Mouse (Mus musculus) embryonic facial prominence, embryonic 13.5 days (tissue): ENCODE measurements around the gene Zc2hc1c. TPM values are rescaled to one million over a fixed set of nuclear protein-coding genes. Genes with fewer than 3 reads are reported as not detected.

ENCODE experiments used
- ATAC-seq: fragments of 200-750 bp; cut with Nextera tagmentation; 2 replicates; pipeline ENCODE4 v1.8.0; 2017; ENCODE audit warnings: low read depth; ENCODE audit not compliant: insufficient number of reproducible peaks, insufficient read depth, low FRiP score, low TSS enrichment
- H3K27ac ChIP-seq: fragments of 300-500 bp; sonication (generic); 2 replicates; pipeline ENCODE4 v1.5.1; 2015; ENCODE audit warnings: moderate library complexity, mild to moderate bottlenecking, inconsistent platforms
- H3K27me3 ChIP-seq: fragments of 300-500 bp; sonication (generic); 2 replicates; pipeline ENCODE4 v1.6.1; 2015; ENCODE audit warnings: mild to moderate bottlenecking, inconsistent platforms
- H3K36me3 ChIP-seq: fragments of 300-500 bp; sonication (generic); 2 replicates; pipeline ENCODE4 v1.6.1; 2015; ENCODE audit warnings: mild to moderate bottlenecking, inconsistent platforms
- H3K4me1 ChIP-seq: fragments of 300-500 bp; sonication (generic); 2 replicates; pipeline ENCODE4 v1.6.1; 2015; ENCODE audit warnings: inconsistent platforms
- H3K4me2 ChIP-seq: fragments of 300-500 bp; sonication (generic); 2 replicates; pipeline ENCODE4 v1.6.1; 2015; ENCODE audit warnings: moderate library complexity, mild to moderate bottlenecking, inconsistent platforms
- H3K4me3 ChIP-seq: fragments of 300-500 bp; sonication (generic); 2 replicates; pipeline ENCODE4 v1.5.1; 2015; ENCODE audit warnings: mild to moderate bottlenecking, inconsistent platforms
- H3K9ac ChIP-seq: fragments of 300-500 bp; sonication (generic); 2 replicates; pipeline ENCODE4 v1.6.1; 2015; ENCODE audit warnings: mild to moderate bottlenecking, inconsistent platforms
- H3K9me3 ChIP-seq: fragments of 300-500 bp; sonication (generic); 2 replicates; pipeline ENCODE4 v1.6.1; 2016; ENCODE audit warnings: inconsistent platforms
- WGBS: fragments of 180-500 bp; shearing (Covaris S2); methylation state at CpG from one replicate; pipeline ENCODE4 v1.1.7; 2015; ENCODE audit warnings: mixed read lengths; 5-methylcytosine and 5-hydroxymethylcytosine counted together
- polyA plus RNA-seq: library from polyadenylated mRNA; unstranded; fragments of >200 nt; fragmentation: Nextera tagmentation; extraction: Ambion mirVana; gene quantifications from 2 replicates; pipeline ENCODE4 v1.2.1, GENCODE M21; 2015

Zc2hc1c gene
- polyA plus RNA-seq, 1 experiment from 2014 or later, result 0.87 TPM

DNA sequence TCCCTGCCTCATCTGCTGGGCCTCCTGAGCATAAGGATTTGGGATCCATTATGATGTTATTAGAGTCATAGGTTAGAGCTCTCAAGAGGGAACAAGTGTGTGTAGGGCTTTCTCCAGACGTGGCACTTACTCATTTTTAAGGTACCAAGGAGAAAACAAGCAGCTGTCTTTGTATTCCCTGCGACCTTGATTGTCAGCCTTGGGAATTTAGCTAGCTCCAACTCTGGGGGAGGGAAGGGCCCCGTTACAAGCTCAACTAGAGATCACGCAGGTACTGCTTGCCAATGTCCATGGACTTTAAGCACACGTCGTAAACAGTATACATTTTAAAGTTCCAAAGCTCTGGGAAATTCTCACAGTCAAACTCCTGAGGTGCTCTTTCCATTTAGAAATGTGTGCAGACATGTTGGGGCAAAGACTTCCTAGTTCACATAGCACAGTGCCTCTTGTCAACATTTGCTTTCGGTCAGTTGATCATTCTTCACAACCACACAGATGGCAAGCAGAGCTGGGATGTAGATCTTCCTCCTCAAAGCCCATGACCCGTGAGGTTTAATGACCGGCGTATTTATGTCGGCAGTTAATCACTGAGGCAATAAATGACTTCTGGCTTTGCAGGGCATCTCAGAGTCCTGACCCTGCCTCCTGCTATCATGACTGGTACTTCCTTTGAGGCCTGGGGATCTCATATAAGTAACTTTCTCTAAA lies 9.9 kb downstream of the Zc2hc1c start:
- H3K4me3 ChIP-seq, result no peak overlapping the region
- no peak overlapping the region for H3K4me2 ChIP-seq
- H3K4me1 ChIP-seq, result peaks cover 14% of the 10 kb centered on the region; the same call in 1 of the 2 replicates
- H3K36me3 ChIP-seq, result peaks cover 42% of the 10 kb centered on the region
- 77% methylated on average over 11 of the region's 11 CpGs for WGBS
- H3K27me3 ChIP-seq, result no peaks in the 10 kb centered on the region
- peaks cover 11% of the 10 kb centered on the region for H3K9me3 ChIP-seq
- ATAC-seq, result no peak
- H3K9ac ChIP-seq, result no peak overlapping the region
- H3K27ac ChIP-seq, result no peak overlapping the region

- no peak overlapping the region for H3K9ac ChIP-seq
- ATAC-seq, result no peak
- no peak overlapping the region for H3K4me2 ChIP-seq
- no peaks in the 10 kb centered on the region for H3K27me3 ChIP-seq
- H3K9me3 ChIP-seq, result peaks cover 10% of the 10 kb centered on the region
- H3K4me1 ChIP-seq, result peaks cover 14% of the 10 kb centered on the region; the same call in 1 of the 2 replicates
- WGBS, result 91% methylated on average over 1 of the region's 1 CpGs
- no peak overlapping the region for H3K4me3 ChIP-seq
- H3K36me3 ChIP-seq, result peaks cover 47% of the 10 kb centered on the region
- H3K27ac ChIP-seq, result no peak overlapping the region
Observed at GRCm38 (mm10) chr12:85298835-85299180, 10.4 kb downstream of the Zc2hc1c start.

- Histone ChIP-seq H3K9me3 (no peaks in the 10 kb centered on the region), H3K27ac (no peak overlapping the region), H3K9ac (no peak overlapping the region), H3K36me3 (peaks cover 87% of the 10 kb centered on the region), H3K4me3 (no peak overlapping the region), H3K4me1 (peaks cover 4% of the 10 kb centered on the region), H3K27me3 (no peaks in the 10 kb centered on the region), H3K4me2 (no peak overlapping the region)
- 85% methylated on average over 2 of the region's 2 CpGs for WGBS
- no peak for ATAC-seq
Observed at GRCm38 (mm10) chr12:85303256-85303655, 14.9 kb downstream of the Zc2hc1c start.

GRCm38 (mm10) chr12:85304725-85305124 lies 16.3 kb downstream of the Zc2hc1c start:
- WGBS, result 61% methylated on average over 4 of the region's 4 CpGs
- H3K27me3 ChIP-seq, result no peaks in the 10 kb centered on the region
- peaks cover 93% of the 10 kb centered on the region for H3K36me3 ChIP-seq
- H3K4me2 ChIP-seq, result no peak overlapping the region
- ATAC-seq, result no peak
- peaks cover 3% of the 10 kb centered on the region; the same call in 1 of the 2 replicates for H3K4me1 ChIP-seq
- no peaks in the 10 kb centered on the region for H3K9me3 ChIP-seq
- H3K4me3 ChIP-seq, result no peak overlapping the region
- H3K9ac ChIP-seq, result no peak overlapping the region
- H3K27ac ChIP-seq, result no peak overlapping the region

GRCm38 (mm10) chr12:85305247-85305892 lies 17.0 kb downstream of the Zc2hc1c start:
- Histone ChIP-seq H3K9ac (no peak overlapping the region), H3K4me3 (no peak overlapping the region), H3K4me1 (peaks cover 3% of the 10 kb centered on the region; the same call in 1 of the 2 replicates), H3K27me3 (no peaks in the 10 kb centered on the region), H3K27ac (no peak overlapping the region), H3K4me2 (no peak overlapping the region), H3K36me3 (peaks cover 93% of the 10 kb centered on the region), H3K9me3 (no peaks in the 10 kb centered on the region)
- WGBS, result 44% methylated on average over 16 of the region's 16 CpGs
- ATAC-seq, result no peak

DNA sequence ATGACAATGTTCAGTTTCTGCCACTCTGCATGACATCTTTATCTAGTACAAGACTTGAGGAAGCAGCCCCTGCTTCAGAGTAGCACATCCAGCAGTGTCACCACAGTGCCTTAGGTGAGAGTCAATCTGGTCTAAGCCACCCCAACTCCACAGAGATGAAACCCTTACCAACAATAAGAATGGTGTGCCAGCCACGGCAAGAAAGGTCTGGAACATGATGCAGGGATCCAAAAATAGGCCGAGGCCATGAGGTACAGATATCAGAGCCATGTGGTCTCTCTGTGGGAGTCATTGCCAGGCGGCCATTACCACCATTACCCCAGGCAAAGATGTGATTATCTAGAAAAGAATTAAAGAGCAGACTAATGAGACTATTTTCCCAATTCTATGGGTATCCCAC lies 20.3 kb downstream of the Zc2hc1c start:
- 71% methylated on average over 3 of the region's 3 CpGs for WGBS
- H3K4me1 ChIP-seq, result peaks cover 3% of the 10 kb centered on the region; the same call in 1 of the 2 replicates
- H3K36me3 ChIP-seq, result peaks cover 95% of the 10 kb centered on the region
- no peak overlapping the region for H3K9ac ChIP-seq
- no peak overlapping the region for H3K4me3 ChIP-seq
- H3K27me3 ChIP-seq, result no peaks in the 10 kb centered on the region
- H3K4me2 ChIP-seq, result no peak overlapping the region
- no peak overlapping the region for H3K27ac ChIP-seq
- no peak for ATAC-seq
- H3K9me3 ChIP-seq, result no peaks in the 10 kb centered on the region

DNA sequence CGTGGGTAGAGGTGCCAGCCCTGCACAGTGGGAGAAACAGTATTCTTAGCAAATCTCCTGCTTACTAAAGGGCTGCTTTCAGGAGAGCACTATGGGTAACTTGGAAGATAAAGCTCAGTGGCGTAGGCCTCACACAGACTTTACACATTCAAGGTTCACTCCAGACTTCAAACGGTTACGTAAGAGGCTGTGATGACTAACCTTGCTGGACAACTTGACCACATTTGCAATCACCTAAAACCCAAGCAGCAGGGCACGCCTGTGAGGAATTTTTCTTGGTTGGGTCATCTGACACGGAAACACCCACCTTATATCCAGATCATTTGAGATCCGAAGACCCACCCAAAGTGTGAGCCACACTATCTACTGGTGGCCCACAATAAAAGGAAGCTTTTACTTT lies 41.8 kb downstream of the Zc2hc1c start:
- H3K4me1 ChIP-seq, result no peaks in the 10 kb centered on the region
- no peak overlapping the region for H3K4me2 ChIP-seq
- WGBS, result 92% methylated on average over 7 of the region's 7 CpGs
- peaks cover 79% of the 10 kb centered on the region for H3K36me3 ChIP-seq
- H3K27ac ChIP-seq, result no peak overlapping the region
- H3K4me3 ChIP-seq, result no peak overlapping the region
- H3K9me3 ChIP-seq, result no peaks in the 10 kb centered on the region
- H3K27me3 ChIP-seq, result no peaks in the 10 kb centered on the region
- H3K9ac ChIP-seq, result no peak overlapping the region
- no peak for ATAC-seq

- 83% methylated on average over 6 of the region's 6 CpGs for WGBS
- ATAC-seq, result no peak
- Histone ChIP-seq H3K4me2 (peak overlapping the region; percentile 68), H3K27ac (no peak overlapping the region), H3K4me1 (peaks cover 17% of the 10 kb centered on the region), H3K9ac (peak overlapping the region; percentile 99), H3K27me3 (no peaks in the 10 kb centered on the region), H3K9me3 (no peaks in the 10 kb centered on the region), H3K36me3 (peaks cover 36% of the 10 kb centered on the region), H3K4me3 (peak overlapping the region; percentile 97)
Observed at GRCm38 (mm10) chr12:85337567-85338311, 49.3 kb downstream of the Zc2hc1c start.

GRCm38 (mm10) chr12:85338815-85339214 lies 50.4 kb downstream of the Zc2hc1c start:
- peaks cover 17% of the 10 kb centered on the region for H3K4me1 ChIP-seq
- peak overlapping the region; percentile 90 for H3K27ac ChIP-seq
- no peaks in the 10 kb centered on the region for H3K27me3 ChIP-seq
- peak overlapping the region; percentile 97 for H3K4me3 ChIP-seq
- H3K9ac ChIP-seq, result peak overlapping the region; percentile 99
- H3K9me3 ChIP-seq, result no peaks in the 10 kb centered on the region
- H3K4me2 ChIP-seq, result peak overlapping the region; percentile 68
- 0% methylated on average over 30 of the region's 42 CpGs for WGBS
- peak; percentile 13; the same call in 1 of the 2 replicates for ATAC-seq
- H3K36me3 ChIP-seq, result peaks cover 27% of the 10 kb centered on the region

DNA sequence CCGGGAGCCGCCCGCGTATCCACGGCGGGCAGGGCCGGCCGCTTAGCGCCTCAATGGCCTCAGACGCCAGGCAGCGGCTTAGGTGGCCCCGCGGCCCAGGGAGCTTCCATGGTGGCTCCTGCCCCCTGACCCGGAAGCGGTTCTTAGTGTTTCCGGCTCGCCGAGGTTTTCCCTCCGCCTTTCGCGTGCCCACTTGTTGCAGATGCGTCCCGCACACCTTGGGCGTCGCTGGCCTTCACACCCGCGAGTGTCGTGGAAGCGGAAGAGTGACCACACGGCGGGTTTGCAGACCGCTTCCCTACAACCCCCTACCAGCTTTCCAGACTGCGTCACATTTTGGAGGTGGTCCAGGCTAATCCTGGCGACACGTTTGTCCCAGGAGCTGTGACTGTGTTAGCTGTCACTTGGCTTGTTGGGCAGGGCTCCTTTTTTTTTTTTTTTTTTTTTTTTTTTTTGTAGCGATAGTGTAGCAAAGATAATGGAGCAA lies 50.9 kb downstream of the Zc2hc1c start, which contains the start of gene Nek9:
Nek9 (minus strand) TSS at position 120 of the 487 bp plus-strand sequence.
- no peaks in the 10 kb centered on the region for H3K9me3 ChIP-seq
- peaks cover 22% of the 10 kb centered on the region for H3K36me3 ChIP-seq
- WGBS, result under 1% methylated on average over 36 of the region's 36 CpGs
- peaks cover 17% of the 10 kb centered on the region for H3K4me1 ChIP-seq
- peak; percentile 59; the same call in 1 of the 2 replicates for ATAC-seq
- H3K27me3 ChIP-seq, result no peaks in the 10 kb centered on the region
- H3K4me2 ChIP-seq, result peak within 1 kb of the TSS; percentile 68
- H3K4me3 ChIP-seq, result peak within 1 kb of the TSS; percentile 97
- H3K27ac ChIP-seq, result peak within 1 kb of the TSS; percentile 90
- peak within 1 kb of the TSS; percentile 99 for H3K9ac ChIP-seq

DNA sequence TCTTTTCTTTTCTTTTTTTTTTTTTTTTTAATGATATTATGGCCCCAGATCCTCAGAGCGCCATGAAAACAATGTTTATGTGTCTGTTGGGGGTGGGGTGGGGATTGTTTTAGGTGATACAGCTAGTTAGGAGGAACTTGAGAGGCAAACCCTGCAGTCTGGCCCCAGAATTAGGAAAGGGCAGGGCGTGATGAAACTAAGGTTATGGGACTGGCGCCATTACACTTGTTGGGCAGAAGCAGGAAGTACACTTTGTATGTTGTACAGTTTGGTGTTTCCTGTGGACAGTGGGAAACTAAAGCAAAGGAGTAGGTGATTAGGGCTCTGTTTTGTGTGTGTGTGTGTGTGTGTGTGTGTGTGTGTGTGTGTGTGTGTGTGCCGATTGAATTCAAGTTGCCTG lies 51.6 kb downstream of the Zc2hc1c start:
- Histone ChIP-seq H3K9ac (peak overlapping the region; percentile 52; the same call in 1 of the 2 replicates), H3K27me3 (no peaks in the 10 kb centered on the region), H3K4me3 (peak overlapping the region; percentile 97), H3K4me2 (peak overlapping the region; percentile 68), H3K9me3 (no peaks in the 10 kb centered on the region), H3K36me3 (peaks cover 16% of the 10 kb centered on the region), H3K27ac (no peak overlapping the region), H3K4me1 (peaks cover 22% of the 10 kb centered on the region)
- 45% methylated on average over 4 of the region's 4 CpGs for WGBS
- ATAC-seq, result no peak
